Mouse (Mus musculus): ENCODE data around the gene Snap25. TPM values are rescaled to one million over a fixed set of nuclear protein-coding genes. Genes with fewer than 3 reads are reported as not detected.

Gene Snap25
- polyA plus RNA-seq, 1 experiment from 2014 or later: 162 TPM

Other genes starting within 250 kb of the Snap25 start
- 0.69 and 1.1 TPM in 2 replicates for gene Ankef1, start 211.5 kb upstream of the Snap25 start, polyA plus RNA-seq (2015; fragmentation: Nextera tagmentation; extraction: Ambion mirVana)
- 22.8 and 26.9 TPM in 2 replicates for gene AL731706.2, start 172.2 kb downstream of the Snap25 start, polyA plus RNA-seq (2015; fragmentation: Nextera tagmentation; extraction: Ambion mirVana)
- 15.0 and 16.2 TPM in 2 replicates for gene Slx4ip, start 177.8 kb downstream of the Snap25 start, polyA plus RNA-seq (2015; fragmentation: Nextera tagmentation; extraction: Ambion mirVana)
- 12.3 and 14.0 TPM in 2 replicates for gene AL731706.1, start 177.9 kb downstream of the Snap25 start, polyA plus RNA-seq (2015; fragmentation: Nextera tagmentation; extraction: Ambion mirVana)
- gene Mkks, start 177.9 kb downstream of the Snap25 start, polyA plus RNA-seq (2015; fragmentation: Nextera tagmentation; extraction: Ambion mirVana): 12.4 and 13.8 TPM in 2 replicates

All from midbrain, embryonic 15.5 days (tissue).